Mouse (Mus musculus) stomach, postnatal 0 days (tissue): ENCODE data around the gene Cntrob.

Source experiments
- CTCF ChIP-seq: IDR thresholded peaks from 2 replicates; pipeline ENCODE4 v1.5.1; 2016; ENCODE audit warnings: antibody characterized with exemption, low read depth, mild to moderate bottlenecking, moderate library complexity
- EP300 ChIP-seq: optimal IDR thresholded peaks from 2 replicates; pipeline ENCODE3; 2016; ENCODE audit warnings: antibody characterized with exemption

DNA sequence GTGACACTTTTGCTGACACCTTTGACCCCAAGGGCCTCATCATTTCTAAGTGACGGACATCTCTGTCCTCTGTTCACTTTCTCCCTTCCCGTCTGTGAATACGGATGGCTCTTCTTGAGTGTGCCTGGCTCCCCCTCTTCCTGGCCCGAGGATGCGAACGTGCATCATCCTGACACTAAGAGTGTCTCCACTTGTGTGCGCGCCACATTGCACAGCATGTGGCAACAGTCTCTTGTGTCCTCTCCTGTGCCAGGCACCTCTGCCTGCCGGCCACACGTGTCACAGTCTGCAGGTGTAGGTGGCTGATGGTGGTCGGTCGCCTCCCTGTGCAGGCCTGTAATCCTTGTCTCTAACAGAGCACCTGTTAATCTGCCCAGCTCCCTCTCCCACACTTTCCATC lies 48.0 kb upstream of the Cntrob start:
- no peak for TF ChIP-seq EP300
- TF ChIP-seq CTCF: no peak
